Mouse (Mus musculus): ENCODE results near the gene Pnliprp1.

DNA sequence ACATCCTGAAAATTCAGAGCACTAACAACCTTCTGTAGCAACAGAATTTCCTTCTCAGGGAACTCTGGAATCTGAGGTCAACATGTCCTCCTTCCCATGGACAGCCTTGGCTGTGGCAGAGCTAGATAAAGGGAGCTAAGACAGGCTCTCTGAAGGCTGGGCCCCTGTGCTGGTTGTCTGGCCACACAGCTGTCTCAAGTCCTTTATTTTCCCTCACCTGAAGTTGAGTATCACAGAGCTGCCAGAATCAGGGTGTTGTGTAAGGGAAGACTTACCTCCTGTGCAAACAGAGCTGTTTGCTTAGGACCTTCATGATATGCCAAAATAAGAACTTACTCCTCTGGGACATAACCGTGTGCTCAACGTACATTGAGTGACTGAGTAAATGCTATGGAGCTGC, 32.5 kb upstream of the Pnliprp1 start:
- TF ChIP-seq CTCF (IDR thresholded peaks at IDR 0.05; ENCODE audit: extremely low read depth, insufficient read length, insufficient replicate concordance, low read depth, low read length) (no peak), POLR2A (IDR thresholded peaks at IDR 0.05; ENCODE audit: low read depth, low read length) (no peak)
